Mouse (Mus musculus) c-Kit-negative CD71-positive TER-119-positive erythroid progenitor cells, embryonic 14.5 days (primary cell): ENCODE measurements around the gene AA467197.
A peak's percentile ranks its signal among the peaks of the same experiment; 100 is the strongest.

Experiments
- DNase-seq: peaks from one replicate; pipeline ENCODE4 v3.0.0-alpha.2; 2013; ENCODE audit warnings: low read depth, low spot score

AA467197 gene

DNA sequence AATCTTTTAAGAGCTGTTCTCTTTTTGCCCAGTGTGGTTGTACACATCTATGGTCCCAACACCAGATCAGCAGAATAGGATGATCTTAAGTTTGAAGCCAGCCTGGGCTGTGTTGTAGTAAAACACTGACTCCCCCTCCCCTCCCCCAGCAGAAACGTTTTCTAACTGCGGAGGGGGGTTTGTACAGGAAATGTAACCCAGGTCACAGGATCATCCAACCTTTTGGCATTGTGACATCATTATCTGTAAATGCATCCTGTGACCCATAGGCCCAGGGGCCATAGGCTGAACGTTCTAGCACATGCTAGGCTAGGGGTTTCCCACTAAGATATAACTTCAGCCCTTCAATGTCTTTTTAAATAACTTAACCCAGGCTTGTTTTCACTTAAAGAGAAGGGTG lies at the start of gene AA467197:
Gene AA467197 (plus strand): TSS at position 301 of the 400 bp plus-strand sequence.
- no peak for DNase-seq

DNA sequence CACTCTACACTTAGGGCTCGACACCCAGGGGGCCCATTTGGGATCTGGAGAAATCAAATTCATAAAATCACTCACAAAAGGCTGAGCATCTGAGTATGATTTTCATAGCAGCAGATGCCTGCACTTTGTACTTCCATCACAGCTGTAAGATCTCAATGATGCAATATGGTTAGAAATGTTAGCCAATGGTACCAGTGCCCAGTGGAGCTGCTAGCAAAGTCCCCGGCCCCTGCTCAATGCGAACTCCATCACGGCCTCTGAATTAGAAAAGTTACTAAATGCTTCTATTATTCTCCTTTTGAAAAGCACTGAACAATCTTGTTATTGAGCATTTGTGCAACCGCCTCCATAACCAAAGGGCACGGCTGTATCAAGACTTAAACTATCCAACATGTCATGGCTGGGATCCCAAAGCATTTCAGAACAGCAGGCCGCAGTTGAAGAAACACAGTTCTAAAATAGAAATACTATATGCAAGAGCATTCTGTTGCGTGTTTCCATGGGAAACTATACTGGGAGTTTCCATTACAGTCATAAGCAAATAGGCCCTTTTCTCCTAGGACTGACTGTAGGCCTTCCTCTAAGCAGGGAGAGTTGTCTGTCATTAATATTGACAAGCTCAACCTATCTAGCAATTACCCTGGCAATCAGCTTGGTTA lies 48.8 kb upstream of the AA467197 start:
- DNase-seq, result no peak

DNA sequence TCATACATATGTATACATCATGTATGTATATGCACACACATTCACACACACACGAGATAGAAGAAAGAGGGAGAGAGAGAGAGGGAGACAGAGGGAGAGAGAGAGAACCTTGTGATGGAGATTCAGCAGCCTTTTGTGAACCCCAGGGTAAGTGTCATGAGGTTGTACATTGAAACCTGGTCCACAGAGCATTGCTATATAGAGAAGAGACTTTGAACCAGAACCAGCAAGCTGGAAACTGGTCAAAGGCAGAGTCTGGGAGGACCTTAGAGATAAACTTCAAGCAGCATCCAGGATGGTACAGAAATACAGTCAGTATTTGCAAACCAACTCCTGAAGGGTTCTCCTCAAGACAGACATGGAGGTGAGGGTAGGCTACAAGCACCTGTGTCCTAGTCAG lies 46.4 kb upstream of the AA467197 start:
- no peak for DNase-seq

DNA sequence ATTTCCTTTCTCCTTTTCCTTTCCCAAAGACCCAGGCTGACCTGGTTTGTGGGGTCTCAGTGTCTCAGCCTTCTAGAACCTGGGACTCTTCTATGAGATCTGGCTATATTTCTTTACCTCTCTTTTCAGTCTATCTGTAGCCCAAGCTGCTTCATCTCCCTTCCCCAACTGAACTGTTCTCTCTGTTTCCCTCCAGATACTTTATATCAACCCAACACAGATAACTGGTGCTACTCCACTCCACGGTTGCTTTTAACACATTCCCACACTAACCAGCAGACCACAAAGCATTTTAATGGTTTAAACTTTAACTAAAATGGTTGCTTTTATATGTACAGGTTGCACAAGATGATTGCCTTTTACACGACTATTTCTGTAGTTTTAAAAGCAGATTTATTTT lies 45.6 kb upstream of the AA467197 start:
- DNase-seq, result no peak

DNA sequence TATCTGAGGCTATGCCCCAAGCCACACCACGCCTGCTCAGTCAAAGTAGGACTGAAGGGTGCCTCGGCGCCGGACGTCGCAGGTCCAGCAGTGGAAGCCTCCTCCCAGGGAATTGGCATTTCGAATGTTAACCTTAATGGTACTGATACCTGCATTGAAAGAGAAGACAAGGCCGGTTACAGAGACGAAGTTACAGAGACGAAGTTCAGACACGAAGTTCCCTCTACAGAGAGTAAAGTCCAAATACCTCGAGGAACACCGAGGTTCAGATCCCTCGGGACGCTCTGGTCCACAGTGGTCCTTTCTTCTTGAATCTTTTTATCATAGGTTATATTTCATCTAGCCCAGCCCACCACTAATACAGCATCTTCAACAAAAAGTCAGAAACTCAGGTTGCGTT lies 41.3 kb upstream of the AA467197 start:
- DNase-seq, result no peak

DNA sequence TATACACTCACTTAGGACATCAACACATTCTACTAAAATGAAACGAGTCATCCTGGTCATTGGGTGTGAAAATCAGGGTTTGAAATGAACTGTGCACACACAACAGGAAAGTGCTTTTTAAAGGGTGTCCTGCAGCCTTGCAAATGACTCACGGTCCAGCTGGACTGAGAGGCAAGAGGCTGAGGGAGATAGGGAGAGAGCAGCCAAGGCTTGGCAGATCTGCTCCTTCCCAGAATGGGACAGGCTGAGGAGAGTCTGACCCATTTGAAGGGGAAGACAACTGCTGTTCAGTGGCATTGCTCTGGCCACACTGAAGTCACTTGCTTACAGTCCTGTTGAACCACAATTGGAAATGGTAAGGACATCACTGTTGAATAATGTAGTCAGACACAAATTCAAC lies 37.0 kb upstream of the AA467197 start:
- DNase-seq, result no peak

DNA sequence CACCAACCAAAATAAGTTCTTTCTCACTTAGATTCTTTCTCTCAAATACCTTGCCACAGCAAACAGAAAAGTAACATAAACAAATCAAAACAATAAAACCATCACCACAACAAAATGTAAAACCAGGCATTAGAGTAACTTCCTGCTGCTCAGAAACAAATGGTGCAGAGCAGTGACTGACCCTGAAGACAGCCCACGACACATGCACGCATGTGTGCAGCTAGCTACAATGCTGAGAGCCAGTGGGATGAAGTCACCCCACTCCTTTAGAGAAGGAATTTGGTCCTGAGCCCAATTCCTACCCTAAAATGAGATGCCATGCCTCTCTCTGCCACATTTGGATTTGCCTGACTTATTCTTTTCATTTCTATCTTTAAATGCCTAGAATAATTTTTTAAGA lies 35.4 kb upstream of the AA467197 start:
- no peak for DNase-seq

DNA sequence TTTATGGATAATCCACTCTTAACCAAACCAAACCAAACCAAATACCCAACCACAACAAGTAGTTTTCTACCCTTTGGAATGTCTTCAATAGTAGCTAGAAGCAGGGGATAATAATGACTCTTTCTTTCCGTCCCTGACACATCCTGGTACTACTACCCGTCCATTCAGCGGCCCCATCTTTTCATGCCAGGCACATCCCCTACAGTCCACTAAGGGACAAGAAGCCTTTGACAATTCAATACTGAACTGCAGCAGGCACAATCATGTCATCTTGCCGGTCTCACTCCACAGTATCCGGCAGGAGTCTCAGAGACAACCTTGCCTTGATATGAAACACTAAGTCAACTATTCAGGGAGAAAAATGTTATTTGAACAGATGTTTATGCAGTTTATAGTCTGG lies 31.0 kb upstream of the AA467197 start:
- no peak for DNase-seq

DNA sequence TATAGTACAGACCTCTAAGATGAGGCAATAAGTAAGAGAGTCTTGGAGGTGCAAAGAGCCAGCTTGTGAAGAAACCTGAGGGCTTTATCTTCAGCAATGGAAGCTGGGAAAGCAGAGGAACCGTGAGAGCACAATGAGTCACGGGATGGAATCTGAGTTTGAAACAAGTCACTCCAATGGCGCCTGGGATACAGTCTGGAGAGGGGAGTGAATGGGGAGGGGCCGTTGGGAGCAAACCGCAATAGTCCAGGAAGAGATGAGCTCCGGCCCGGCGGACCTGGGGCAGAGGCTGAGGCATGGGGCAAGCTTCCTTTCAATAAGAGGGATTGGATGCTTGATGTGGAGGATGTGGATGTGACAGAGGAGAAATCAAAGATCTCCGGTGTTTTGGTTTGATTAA lies 28.0 kb upstream of the AA467197 start:
- no peak for DNase-seq

DNA sequence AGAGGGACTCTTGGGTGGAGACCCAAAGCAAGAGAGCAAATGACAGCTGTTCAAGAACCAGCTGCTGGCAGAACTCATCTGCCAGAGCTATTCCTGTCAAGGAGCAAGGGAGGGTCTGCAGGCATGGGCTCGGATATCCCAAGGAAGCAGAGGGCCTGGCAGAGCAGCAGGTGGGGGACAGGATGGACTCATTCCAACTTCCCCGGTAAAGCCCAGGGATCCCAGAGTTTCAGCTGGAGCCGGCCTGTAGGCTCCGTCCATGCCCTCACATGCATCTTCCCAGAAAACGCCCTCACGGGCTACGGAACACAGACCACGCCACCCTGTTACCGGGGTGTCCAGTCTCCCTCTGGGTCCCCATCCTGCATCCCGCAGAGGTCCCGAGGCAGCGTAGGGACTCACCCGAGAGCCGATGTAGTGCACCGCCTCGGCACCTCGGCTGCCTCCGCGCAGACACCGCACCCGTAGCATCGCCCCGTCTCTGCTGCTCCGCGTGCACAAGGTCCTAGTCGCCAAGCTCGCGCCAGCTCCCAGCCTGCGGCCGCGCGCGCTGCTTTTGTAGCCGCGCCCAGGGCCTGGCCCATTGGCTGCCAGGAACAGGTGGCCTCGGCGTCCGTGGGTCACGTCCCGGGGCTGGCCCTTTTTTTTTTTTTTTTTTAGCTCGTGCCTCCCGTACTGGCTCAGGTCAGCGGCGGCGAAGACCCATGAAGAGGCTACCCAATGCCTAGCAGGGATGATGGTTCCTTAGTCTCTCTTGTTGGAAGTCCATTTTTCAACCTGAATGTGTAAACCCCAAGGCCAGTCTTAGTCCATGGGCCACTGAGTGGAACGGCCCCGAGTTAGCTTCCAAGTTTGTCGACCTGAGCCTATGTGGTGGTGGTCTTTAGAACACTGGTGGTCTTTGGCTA lies 25.8 kb upstream of the AA467197 start, which contains the start of gene Gatm:
Gene Gatm (minus strand): TSS at position 558 of the 908 bp plus-strand sequence.
- no peak for DNase-seq

DNA sequence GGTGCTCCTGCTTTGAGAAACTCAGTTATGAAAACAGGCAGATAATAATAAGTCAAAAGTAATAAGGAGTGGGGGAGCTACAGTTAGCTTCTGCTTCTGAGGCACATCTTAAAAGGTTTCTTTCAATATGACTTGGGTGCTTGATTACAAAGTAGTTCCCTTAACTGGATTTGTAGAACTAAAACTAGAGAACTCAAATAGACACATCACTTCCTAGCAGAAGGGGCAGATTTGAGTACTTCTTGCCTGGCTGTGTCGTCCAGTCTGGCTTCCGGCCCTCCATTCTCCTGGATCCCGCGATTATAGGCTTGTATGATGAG lies 25.2 kb upstream of the AA467197 start:
- no peak for DNase-seq

DNA sequence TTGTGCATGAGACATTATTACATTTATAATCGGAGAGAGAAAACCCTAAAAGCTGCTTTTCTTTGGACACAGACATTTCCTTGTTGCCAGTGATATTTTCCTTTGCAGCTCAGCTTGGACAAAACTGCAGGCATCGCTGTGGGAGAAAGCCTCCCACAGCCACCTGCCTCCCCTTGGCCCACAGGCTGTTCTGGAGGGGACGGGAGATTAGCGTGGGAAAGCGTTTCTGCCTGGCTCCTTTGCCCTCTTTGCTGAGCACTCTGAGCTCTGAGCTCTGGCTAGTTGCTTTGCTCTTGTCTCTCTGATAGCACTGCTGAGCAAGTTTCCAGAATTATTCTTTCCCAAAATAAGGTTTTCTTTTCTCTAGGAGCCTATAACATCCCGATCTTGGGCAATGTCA lies 20.5 kb upstream of the AA467197 start:
- no peak for DNase-seq

DNA sequence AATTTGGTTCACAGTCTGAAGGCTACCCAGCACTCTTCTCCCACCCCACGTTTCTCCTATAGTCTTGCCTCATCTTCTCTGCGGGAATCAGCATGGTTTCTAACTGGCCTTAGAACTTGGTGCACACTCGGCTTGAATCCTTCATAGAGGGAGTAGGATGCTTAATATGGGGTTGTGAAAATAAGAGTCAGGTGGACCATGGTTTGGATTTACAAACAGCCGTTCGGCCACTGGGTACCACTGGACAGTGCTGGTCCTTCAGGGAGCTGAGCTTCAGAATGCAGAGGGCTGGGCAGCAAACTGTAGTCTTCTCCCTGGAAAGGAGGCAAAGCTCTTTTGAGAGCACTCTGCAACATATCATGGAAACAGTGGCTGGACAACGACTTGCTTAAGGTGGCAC lies 19.0 kb upstream of the AA467197 start:
- no peak for DNase-seq

DNA sequence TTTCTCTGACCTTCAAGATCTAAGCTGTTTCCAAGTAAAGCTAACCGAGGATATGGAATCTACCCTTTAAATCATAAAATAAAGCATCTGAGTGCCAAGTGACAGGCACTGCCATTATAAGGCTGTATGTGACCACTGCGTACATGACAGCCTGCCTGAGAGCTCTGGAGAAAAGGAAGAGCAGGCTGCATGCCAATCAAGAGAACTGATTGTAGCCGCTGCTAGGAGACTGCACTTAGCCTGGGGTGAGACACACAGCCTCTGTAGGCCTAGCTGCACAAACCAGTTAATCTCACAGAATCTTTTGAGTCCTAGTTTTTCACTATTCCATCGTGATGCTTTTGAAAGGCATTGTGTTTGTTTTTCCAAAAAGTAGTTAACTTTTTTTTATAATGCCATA lies 18.1 kb upstream of the AA467197 start:
- DNase-seq, result no peak

DNA sequence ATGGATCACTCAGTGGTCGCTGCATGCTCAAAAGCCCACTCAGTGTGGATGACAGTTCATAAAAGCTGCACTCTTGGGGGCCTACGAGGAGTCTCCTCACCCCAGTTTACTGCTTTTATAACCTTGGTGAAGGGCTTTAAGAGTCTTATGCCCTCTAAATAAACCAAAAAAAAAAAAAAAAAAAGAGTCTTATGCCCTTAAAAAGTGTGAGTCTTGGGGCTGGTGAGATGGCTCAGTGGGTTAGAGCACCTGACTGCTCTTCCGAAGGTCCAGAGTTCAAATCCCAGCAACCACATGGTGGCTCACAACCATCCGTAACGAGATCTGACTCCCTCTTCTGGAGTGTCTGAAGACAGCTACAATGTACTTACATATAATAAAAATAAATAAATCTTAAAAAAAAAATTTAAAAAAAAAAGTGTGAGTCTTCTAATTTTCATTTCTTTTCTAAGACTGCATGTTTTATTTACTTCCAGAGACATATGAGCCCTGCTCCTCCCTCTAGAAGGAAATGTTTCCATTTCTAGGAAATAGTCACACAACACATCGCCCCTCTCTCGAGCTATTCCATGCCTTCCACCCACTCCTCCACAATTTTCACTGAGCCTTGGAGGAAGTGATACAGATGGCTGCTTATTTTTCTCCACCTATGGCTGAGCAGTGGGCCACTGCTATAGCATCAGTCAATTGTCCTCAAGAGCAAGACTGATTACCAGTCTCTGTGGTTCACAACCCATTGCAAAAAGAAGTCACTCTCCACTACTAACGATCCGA lies 15.3 kb upstream of the AA467197 start:
- DNase-seq, result no peak

DNA sequence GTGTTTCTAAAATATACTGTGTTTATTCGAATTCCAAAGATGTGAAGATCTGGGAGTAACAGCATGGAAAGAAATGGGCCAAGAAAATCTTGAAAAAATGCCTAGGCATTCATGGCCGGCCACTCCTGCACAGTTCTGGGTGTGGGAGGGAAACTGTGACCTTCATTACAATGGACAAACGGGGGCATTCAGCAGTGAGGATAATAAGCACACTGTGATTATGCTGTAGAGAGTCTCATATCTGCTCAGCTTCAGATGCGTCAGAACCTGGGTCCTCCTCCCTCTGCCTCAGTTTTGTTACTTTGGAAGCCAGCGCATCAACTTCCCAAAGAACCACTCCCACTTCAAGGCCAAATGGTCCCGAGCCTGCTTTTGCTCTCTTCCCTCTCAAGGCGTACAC lies 10.9 kb upstream of the AA467197 start:
- no peak for DNase-seq

DNA sequence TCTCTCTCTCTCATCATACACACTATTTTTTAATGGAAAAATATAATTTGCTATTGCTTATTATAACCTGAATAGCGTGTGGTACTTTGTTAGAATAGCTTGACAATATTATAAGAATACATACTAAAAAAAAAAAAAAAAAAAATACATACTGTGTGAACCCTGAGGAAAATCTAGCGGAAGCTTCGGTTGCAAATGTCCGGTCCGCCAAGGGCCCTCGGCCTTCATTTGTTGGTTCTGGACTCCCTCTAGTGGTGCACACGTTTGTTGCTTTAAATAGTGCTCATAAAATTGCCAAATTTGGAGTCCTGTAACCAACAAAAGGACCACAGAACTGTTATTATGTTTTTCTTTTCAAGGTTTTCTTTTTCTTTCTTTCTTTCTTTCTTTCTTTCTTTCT lies 7.8 kb upstream of the AA467197 start:
- DNase-seq, result no peak

DNA sequence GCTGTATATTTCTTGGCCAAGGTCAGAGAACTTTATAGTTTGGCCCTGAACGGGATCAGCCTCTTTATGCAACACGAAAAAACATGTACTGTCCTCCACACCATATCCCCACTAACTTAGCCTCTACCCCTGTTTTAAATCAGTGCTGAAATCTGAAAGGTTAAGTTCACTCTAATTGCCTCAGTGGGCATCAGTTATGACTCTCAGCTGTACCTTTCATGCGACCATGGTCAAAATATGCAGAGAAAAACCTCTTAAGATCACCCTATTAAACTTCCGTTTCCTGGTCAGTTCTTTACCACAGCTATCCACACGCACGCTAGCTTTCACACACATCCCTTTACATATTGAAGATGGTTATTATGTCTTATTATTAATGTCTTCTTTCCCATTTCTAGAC lies 6.9 kb upstream of the AA467197 start:
- DNase-seq, result no peak

DNA sequence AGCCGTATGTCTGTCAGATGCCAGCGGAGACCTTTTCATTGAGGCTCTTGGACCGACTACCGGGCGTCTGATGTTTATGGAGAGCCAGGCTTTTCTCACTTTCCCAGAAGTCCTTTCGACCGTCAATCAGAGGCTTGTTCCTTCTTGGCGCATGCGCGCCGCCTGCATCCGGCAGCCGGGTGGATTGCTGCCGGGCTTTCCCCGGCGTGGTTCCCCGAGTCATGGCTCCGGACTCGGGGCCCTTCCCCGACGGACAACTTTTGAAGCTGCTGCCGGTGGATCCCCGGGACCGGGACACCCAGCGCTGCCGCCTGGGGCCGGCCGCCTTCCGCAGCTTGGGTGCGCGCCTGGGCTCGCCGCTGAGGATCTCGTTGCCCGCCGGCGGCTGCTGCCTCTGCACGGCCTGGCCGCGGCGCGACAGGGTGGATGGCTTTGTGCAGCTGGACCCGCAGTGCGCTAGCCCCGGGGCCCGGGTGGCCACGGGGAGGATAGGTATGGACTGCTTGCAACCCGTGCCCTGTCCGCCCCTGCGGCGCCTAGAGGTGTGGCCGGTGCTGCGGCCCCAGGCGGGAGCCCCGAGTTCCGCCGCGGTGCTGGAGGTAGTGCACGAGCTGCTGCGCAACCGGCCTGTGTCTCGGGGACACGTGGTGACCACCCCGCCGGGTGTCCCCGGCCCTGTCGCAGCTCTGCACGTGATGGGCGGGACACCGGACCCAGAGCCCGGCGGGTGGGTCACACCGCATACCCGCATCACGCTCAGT lies 6.1 kb upstream of the AA467197 start:
- peak; percentile 40 for DNase-seq

DNA sequence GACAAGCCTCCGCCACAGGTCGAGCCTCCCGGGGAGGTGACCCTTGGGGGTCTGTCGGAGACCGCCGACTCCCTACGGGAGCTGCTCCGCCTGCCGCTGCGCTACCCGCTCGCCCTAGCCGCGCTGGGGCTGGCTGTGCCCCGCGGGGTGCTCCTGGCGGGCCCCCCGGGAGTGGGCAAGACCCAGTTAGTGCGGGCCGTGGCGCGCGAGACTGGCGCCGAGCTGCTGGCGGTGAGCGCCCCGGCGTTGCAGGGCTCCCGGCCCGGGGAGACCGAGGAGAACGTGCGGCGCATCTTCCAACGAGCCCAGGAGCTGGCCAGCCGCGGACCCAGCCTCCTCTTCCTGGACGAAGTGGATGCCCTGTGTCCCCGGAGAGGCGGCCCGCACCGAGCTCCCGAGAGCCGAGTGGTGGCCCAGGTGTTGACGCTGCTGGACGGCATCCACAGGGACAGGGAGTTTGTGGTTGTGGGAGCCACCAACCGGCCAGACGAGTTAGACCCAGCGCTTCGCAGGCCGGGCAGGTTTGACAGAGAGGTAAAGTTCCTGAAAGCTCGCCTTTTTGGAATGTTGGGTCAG lies 5.5 kb upstream of the AA467197 start:
- no peak for DNase-seq

DNA sequence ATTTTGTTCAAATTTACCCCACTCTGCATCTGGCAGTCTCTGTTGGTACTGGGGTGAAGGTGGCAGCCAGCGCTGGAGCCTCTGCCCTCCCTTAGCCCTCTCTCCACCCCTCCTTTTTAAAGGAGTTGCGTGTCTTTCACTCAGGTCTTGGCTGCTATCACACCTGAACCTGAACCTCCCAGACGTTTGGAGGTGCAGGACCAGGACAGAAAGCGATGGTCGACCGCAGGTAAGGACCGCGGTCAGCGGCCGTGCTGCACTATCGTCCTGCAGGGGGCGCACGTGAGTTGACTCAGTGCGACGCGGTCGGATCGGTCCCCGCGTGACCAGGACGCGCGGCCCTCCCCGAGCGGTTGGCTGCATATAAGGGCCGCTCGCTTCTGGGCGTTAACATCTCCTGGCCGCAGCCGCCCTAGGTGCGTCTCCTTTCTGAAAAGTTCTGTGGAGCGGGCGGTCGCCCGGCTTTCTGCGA lies 776 bp downstream of the AA467197 start:
- no peak for DNase-seq
